Mouse (Mus musculus) embryonic facial prominence, embryonic 11.5 days (tissue): ENCODE measurements around the gene Olfr70. TPM values are rescaled to one million over a fixed set of nuclear protein-coding genes. Genes with fewer than 3 reads are reported as not detected.

ENCODE experiments used
- ATAC-seq: fragments of 200-750 bp; cut with Nextera tagmentation; replicated peaks from 2 replicates; pipeline ENCODE4 v1.8.0; 2017; ENCODE audit warnings: low read depth; ENCODE audit not compliant: insufficient number of reproducible peaks, low FRiP score, low TSS enrichment
- DNase-seq: peaks from one replicate; pipeline ENCODE4 v3.0.0-alpha.2; 2015; ENCODE audit warnings: low spot score
- H3K27ac ChIP-seq: fragments of 300-500 bp; sonication (generic); replicated peaks from 2 replicates; pipeline ENCODE4 v1.5.1; 2014; ENCODE audit warnings: mild to moderate bottlenecking, low read depth, low read length, control low read depth
- H3K27me3 ChIP-seq: fragments of 300-500 bp; sonication (generic); 2 replicates; pipeline ENCODE4 v1.6.1; 2014; ENCODE audit warnings: mild to moderate bottlenecking, low read length, moderate library complexity, mixed read lengths; ENCODE audit not compliant: control insufficient read depth, insufficient read depth
- H3K36me3 ChIP-seq: fragments of 300-500 bp; sonication (generic); replicated peaks from 2 replicates; pipeline ENCODE4 v1.6.1; 2014; ENCODE audit warnings: low read depth, mild to moderate bottlenecking, low read length, moderate library complexity, mixed read lengths; ENCODE audit not compliant: control insufficient read depth, insufficient read depth
- H3K4me1 ChIP-seq: fragments of 300-500 bp; sonication (generic); 2 replicates; pipeline ENCODE4 v1.6.1; 2014; ENCODE audit warnings: low read length, mixed read lengths; ENCODE audit not compliant: control insufficient read depth, insufficient read depth
- H3K4me2 ChIP-seq: fragments of 300-500 bp; sonication (generic); 2 replicates; pipeline ENCODE4 v1.6.1; 2014; ENCODE audit warnings: low read depth, mild to moderate bottlenecking, control low read depth, low read length, moderate library complexity
- H3K4me3 ChIP-seq: fragments of 300-500 bp; sonication (generic); 2 replicates; pipeline ENCODE4 v1.5.1; 2014; ENCODE audit warnings: low read depth, low read length, control low read depth
- H3K9ac ChIP-seq: fragments of 300-500 bp; sonication (generic); replicated peaks from 2 replicates; pipeline ENCODE4 v1.6.1; 2014; ENCODE audit warnings: mild to moderate bottlenecking, control low read depth, low read length
- H3K9me3 ChIP-seq: fragments of 300-500 bp; sonication (generic); replicated peaks from 2 replicates; pipeline ENCODE4 v1.6.1; 2016; ENCODE audit warnings: mild to moderate bottlenecking, low read length, inconsistent platforms, mixed read lengths; ENCODE audit not compliant: control insufficient read depth
- WGBS: fragments of 180-500 bp; shearing (Covaris S2); extraction: QIAGEN DNeasy Blood & Tissue Kit; methylation state at CpG from one replicate; pipeline ENCODE4 v1.1.7; 2014; 5-methylcytosine and 5-hydroxymethylcytosine counted together
- polyA plus RNA-seq: library from polyadenylated mRNA; unstranded; fragments of >200 nt; fragmentation: Nextera tagmentation; extraction: Ambion mirVana; gene quantifications from 2 replicates; pipeline ENCODE4 v1.2.1, GENCODE M21; 2014

Olfr70 gene
- polyA plus RNA-seq: not detected in 2 replicates

DNA sequence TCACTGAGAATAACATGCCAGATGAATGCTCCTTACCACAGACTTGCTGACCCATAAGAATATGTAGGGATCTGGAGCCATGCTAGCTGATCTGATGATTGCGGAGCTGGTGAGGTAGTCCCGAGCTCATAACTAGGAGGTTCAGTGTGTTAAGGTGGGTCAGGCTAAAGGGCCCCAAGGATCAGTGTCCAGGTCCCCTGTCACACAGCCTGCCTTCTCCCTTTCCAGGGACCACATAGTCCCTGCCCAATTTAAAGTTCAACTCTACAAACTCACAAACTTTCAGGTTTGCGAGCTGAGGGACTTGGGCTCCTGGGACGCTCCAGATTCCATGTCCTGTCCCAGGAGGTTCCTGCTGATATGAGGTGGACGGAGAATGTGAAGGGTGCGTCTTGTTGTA is at the start of gene Olfr70:
Olfr70 (minus strand) TSS at position 101 of the 400 bp plus-strand sequence.
- H3K4me3 ChIP-seq: no peak within 1 kb of the TSS
- H3K36me3 ChIP-seq: no peaks in the 10 kb centered on the region
- H3K27me3 ChIP-seq: no peaks in the 10 kb centered on the region
- 84% methylated on average over 6 of the region's 6 CpGs for WGBS
- ATAC-seq (no peak), DNase-seq (no peak)
- H3K9me3 ChIP-seq: no peaks in the 10 kb centered on the region
- H3K9ac ChIP-seq: no peak within 1 kb of the TSS
- no peak within 1 kb of the TSS for H3K27ac ChIP-seq
- H3K4me2 ChIP-seq: no peak within 1 kb of the TSS
- no peaks in the 10 kb centered on the region for H3K4me1 ChIP-seq

DNA sequence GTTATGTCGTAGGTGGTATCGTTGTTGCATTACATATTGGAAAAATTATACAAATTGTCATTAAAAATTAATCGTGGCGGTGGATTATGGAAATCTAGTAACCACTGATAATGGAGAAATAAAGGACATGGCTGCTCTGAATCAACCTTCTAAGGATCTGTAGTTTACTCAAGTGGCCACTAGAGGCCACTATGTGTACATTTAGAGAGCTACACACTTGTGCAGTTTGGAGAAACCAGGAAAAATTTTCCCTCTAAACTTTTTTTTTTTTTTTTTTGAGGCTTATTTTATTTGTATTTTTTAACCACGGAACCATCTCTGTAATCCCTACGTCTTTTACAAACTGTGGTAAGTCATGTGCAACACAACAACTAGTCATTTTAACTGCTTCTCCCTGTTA is 44.6 kb upstream of the Olfr70 start:
- H3K4me2 ChIP-seq: no peak overlapping the region
- no peak overlapping the region for H3K27ac ChIP-seq
- no peaks in the 10 kb centered on the region for H3K4me1 ChIP-seq
- no peak for ATAC-seq
- H3K9ac ChIP-seq: no peak overlapping the region
- H3K9me3 ChIP-seq: no peaks in the 10 kb centered on the region
- 17% methylated on average over 6 of the region's 6 CpGs for WGBS
- no peaks in the 10 kb centered on the region for H3K27me3 ChIP-seq
- H3K36me3 ChIP-seq: no peaks in the 10 kb centered on the region
- no peak overlapping the region for H3K4me3 ChIP-seq
- DNase-seq: peak; percentile 79

DNA sequence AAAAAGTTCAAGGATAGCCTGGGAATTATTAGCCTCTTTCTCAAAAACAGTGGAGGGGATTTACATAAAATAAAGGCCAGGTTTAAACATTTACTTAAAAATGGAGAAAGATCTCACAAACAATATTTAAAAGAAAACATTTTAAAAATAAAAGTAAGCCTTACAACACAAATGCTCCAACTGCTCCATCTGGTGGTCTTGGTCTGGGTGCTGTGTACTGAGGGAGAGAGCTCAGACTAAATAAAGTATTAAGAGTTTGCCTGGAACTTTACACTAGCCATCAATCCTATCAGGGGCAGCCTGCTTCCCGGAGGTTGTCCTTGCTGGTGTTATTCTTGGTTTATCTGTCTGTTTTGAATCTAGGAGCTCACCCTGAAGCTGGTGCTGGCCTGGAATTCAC is 42.5 kb upstream of the Olfr70 start:
- 48% methylated on average over 1 of the region's 1 CpGs for WGBS
- ATAC-seq: no peak
- DNase-seq: no peak
- no peak overlapping the region for H3K4me3 ChIP-seq
- H3K4me1 ChIP-seq: no peaks in the 10 kb centered on the region
- H3K27me3 ChIP-seq: no peaks in the 10 kb centered on the region
- H3K36me3 ChIP-seq: no peaks in the 10 kb centered on the region
- H3K9ac ChIP-seq: no peak overlapping the region
- H3K4me2 ChIP-seq: no peak overlapping the region
- H3K27ac ChIP-seq: no peak overlapping the region
- H3K9me3 ChIP-seq: no peaks in the 10 kb centered on the region

DNA sequence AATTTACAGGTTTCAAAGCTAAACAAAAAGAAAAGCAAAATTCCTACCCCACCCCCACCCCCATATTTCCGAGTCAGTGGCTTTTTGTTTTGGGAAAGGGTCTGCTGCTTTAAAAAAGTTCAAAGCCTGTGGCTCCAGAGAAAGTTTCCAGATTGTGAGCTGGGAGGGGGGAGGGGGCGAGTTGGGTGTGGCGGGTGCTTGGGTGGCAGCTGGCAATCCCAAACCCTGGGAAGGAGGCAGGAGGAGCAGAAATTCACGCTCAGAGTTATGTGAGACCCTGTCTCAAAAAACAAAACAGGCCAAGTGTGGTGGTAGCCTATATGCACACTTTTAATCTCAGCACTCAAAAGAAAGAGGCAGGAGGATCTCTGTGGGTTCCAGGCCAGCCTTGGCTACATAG is 42.0 kb upstream of the Olfr70 start:
- WGBS: 34% methylated on average over 4 of the region's 4 CpGs
- Histone ChIP-seq H3K4me2 (no peak overlapping the region), H3K27me3 (no peaks in the 10 kb centered on the region), H3K4me1 (no peaks in the 10 kb centered on the region), H3K36me3 (no peaks in the 10 kb centered on the region), H3K27ac (no peak overlapping the region), H3K4me3 (no peak overlapping the region), H3K9ac (no peak overlapping the region), H3K9me3 (no peaks in the 10 kb centered on the region)
- no peak for ATAC-seq
- DNase-seq: no peak

DNA sequence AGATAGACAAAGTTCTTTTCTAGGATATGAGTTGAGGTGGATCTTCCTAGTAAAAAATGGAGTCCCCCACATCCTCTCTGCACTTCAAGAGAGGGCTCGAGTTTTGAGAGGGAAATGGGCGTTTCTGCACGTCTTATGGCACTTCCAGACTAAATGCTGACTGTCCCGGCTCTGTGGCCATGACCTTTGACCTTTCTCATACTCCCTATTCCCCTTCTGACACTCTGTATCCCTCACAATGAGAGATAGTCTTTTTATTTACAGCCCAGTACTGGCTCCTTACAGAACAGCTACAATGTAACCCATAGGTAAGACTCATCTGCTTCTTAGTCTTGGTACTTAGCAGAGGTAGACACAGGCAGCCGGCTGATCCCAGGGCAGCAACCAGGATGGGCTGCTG is 40.9 kb upstream of the Olfr70 start:
- WGBS: 56% methylated on average over 5 of the region's 5 CpGs
- ATAC-seq: no peak

DNA sequence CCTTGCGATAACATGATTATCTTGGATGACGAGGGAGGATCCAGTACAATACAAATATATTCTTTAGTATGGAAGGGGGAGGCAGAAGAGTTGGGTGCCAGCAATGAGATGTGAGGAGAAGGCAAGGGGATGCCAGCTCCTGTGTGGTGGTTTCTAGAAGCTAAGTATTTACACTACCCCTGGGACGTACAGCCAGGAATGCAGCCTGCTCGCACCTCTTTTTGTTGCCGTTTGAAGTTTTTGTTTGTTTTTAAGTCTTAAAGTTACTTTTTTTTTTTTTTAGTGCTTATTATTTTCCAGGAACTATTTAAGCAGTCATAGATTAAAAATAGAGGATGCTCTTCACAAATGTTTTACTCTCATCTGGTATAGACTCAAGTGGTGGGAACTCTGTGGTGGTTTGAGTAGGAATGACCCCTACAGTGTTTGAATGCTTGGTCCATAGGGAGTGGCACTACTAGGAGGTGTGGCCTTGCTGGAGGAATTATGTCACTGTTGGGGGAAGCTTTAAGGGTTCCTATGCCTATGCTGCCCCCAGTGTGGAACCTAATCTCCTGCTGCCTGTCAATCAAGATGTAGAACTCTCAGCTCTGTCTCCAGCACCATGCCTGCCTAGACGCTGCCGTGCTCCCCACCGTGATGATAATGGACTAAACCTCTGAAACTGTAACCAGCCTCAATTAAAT is 38.5 kb upstream of the Olfr70 start:
- ATAC-seq (no peak), DNase-seq (no peak)
- no peaks in the 10 kb centered on the region for H3K27me3 ChIP-seq
- WGBS: 70% methylated on average over 8 of the region's 8 CpGs
- H3K27ac ChIP-seq: no peak overlapping the region
- H3K4me1 ChIP-seq: no peaks in the 10 kb centered on the region
- no peak overlapping the region for H3K9ac ChIP-seq
- H3K36me3 ChIP-seq: no peaks in the 10 kb centered on the region
- H3K4me3 ChIP-seq: no peak overlapping the region
- H3K4me2 ChIP-seq: no peak overlapping the region
- no peaks in the 10 kb centered on the region for H3K9me3 ChIP-seq

More for the DNA sequence above, 40.9 kb upstream of the Olfr70 start:
- no peak overlapping the region for H3K4me2 ChIP-seq
- H3K36me3 ChIP-seq: no peaks in the 10 kb centered on the region
- no peaks in the 10 kb centered on the region for H3K27me3 ChIP-seq
- H3K9ac ChIP-seq: no peak overlapping the region
- H3K9me3 ChIP-seq: no peaks in the 10 kb centered on the region
- no peak for DNase-seq
- H3K4me1 ChIP-seq: no peaks in the 10 kb centered on the region
- H3K4me3 ChIP-seq: no peak overlapping the region
- H3K27ac ChIP-seq: no peak overlapping the region

DNA sequence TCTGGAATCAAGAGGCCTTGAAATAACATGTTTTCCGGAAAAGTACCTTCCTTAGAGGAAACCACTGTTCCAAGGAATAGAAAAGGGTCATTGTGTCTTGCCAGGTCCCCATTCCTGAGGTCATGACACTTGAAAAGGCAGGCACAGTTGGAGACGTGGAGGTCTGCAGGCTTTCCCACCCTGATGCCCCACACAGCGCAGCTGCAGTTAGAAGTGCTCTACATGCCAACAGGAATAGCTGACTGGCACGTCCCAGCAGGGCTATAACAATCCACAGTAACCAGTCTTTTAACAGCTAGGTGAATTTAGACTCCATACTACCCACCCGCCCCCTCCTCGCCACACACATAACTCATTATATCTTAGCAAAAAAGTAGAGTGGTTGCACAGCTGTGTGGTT is 36.5 kb upstream of the Olfr70 start:
- Histone ChIP-seq H3K9ac (no peak overlapping the region), H3K27me3 (no peaks in the 10 kb centered on the region), H3K27ac (no peak overlapping the region), H3K36me3 (no peaks in the 10 kb centered on the region), H3K4me3 (no peak overlapping the region), H3K9me3 (no peaks in the 10 kb centered on the region), H3K4me2 (no peak overlapping the region), H3K4me1 (no peaks in the 10 kb centered on the region)
- 44% methylated on average over 6 of the region's 6 CpGs for WGBS
- DNase-seq (no peak), ATAC-seq (no peak)

DNA sequence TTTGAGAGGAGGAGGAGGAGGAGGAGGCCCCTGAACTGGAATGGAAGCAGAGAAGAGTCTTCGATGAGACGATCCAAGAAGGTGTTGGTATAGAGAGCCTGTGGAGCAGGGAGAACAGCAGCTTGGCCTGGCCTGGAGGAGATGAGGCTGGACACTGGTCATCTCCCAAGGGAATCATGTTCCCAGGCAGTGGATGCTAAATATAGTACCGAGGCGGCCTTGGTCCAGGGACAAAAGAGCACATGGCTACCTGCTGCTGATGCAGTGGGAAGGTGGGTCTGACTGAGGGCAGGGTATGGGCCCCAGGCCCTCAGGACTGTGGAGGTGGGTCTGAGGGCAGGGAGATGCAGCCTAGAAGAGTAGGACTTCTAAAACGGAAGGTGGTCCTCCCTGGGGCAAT is 32.6 kb upstream of the Olfr70 start:
- no peak for DNase-seq

More for the DNA sequence above, 32.6 kb upstream of the Olfr70 start:
- Histone ChIP-seq H3K4me2 (no peak overlapping the region), H3K4me3 (no peak overlapping the region), H3K27me3 (no peaks in the 10 kb centered on the region), H3K4me1 (no peaks in the 10 kb centered on the region), H3K36me3 (no peaks in the 10 kb centered on the region), H3K9me3 (no peaks in the 10 kb centered on the region), H3K9ac (no peak overlapping the region), H3K27ac (no peak overlapping the region)
- ATAC-seq: no peak
- WGBS: 76% methylated on average over 5 of the region's 5 CpGs
